Mouse (Mus musculus) T-cell, adult 2 months (primary cell): Measurements from ENCODE around the gene Stum.

Source experiments
- DNase-seq: peaks from one replicate; pipeline ENCODE4 v3.0.0; 2022; ENCODE audit warnings: low spot score

The Stum gene

DNA sequence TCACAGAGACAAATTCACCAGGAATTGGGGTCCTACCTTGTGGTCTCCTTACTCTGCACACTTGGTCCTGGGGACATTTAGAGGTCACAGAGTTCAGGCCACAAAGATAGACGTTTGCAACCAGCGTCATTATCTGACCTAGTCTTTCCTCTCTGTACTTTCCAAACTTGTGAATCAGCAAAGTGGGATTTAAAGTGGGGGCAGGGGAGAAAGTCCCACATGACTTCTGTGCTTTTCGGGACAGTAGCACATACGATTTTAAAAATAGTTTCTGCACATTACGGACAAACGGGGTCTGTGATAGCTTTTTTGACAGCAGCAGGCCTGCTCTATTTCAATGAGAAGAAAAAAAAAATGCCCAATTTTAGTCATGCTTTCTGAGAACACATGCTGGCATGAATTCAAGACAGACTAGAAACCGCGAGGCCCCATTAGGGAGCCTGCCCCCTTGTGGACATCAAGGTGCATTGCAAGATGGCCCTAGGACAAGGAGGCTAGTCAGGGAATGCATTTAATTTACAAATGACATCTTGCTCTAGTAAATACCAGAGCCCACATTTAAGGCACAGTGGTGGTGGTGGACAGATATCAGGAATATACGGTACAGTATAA is 55.1 kb downstream of the Stum start:
- DNase-seq, result peak; percentile 73

DNA sequence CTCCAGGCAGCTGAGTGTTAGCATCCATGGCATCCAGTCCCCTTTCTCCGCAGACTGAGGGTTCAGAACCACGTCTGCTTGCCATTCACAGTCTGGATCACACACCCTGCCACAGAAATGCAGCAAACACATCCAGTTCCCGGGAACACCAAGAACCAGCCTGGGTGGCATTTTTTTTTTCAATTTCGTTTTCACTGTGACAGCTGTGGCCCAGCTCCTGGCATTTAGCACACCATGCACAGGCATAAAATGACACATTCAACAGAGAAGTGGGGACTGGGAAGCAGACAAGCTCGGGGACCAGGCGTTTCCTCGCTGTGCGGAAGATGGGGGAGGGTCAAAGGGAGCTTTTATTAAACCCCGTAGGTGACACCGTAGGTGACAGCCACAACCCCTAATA is 55.6 kb downstream of the Stum start:
- no peak for DNase-seq

DNA sequence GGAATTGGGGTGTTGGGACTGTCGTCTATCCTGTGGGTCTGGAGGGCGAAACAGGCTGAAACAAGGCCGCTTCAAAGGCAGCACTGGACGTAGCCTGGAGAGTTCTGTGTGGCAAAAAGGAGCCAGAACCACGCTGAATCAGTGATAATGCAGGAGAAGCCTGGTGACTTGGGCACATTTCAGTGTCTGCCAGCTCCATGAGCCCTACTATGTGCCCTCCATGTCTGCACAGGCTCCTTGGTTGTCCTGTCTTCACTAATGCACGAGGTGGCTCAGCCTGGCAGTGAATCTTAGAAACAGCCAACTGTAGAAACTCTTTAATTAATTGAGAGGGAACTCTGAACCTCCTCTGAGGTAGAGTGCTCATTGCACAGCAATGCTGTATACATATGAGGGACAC is 56.9 kb downstream of the Stum start:
- DNase-seq, result no peak

DNA sequence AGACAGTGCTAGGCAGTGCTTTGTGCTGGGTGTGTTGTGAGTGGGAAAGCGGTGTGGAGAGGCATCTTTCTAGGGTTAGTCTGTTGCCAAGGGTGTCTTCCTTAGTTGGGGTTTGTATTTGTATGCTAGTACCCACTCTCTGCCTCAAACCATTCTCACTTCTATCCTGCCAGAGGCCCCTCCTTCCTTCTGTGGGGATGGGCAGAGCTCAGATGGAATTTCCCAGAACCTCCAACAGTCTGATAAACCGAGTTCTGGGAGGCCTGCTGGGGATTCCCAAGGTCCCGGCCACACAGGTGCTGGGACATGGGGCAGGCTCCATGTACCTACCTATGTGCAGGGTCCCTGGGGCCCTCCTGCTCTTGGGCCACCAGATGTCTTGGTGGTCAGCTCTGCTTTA is 59.4 kb downstream of the Stum start:
- DNase-seq, result no peak

DNA sequence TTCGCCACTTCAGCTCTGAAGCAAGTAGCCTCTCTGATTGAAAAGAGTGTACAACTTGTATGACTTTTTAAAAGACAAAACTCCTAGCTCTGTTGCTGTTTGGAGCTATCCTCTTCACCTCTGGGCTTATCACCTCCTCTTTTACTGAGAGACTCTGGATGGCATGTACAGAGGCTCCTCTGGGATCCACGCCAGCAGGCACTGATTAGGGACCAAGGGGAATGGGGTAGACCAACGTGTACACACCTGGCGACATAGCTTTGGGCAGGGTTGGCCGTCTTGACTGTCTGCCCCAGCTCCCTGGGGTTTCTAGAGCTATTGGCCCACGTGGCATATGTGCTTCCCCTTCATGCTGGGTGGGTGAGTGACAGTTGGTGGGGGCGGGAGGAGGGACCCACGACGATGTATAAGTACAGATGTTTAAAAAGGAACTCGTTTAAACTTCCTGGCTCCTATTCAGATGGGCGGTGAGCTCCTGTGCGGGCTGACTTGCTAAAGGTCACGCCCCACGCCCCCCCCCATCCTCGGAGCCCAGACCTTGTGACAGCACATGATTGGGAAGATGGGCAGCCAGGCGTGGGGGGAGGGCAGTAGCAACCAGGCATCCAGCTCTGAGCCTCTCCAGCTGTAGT is 60.2 kb downstream of the Stum start:
- DNase-seq, result no peak

DNA sequence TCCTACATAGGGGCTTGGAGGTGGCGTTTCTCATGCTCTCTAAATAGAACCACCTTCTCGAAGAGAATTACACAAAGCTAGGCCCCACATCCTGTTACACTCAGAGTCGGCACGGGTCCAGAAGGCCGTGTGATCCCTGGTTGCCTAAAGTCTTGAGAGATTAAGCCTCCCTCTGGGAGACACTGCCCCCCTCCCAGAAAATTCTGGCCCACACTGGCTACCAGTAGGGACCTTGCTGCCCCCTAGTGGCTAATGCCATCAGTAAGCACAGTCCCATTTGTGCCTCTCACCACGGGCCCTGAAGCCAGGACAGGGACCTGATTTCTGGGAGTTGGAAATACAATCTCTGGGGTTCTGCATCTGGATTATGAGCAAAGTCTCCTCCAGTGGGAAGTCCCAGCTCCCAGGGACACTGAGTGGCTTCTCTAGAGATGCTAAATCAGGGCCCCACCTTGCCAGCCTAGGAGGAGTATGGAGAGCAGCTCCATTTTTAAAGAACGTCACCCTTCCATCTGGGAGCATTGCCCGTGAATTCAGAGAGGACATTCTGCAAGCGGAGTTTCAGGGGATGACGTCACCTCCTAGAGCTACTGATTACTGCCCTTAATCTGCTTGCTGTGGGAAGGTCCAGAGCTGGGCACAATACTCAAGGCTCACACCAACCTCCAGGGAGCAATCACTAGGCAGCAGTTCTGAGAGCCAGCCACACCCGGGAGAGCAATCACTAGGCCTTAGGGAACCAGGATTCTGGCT is 61.1 kb downstream of the Stum start:
- peak; percentile 56 for DNase-seq

DNA sequence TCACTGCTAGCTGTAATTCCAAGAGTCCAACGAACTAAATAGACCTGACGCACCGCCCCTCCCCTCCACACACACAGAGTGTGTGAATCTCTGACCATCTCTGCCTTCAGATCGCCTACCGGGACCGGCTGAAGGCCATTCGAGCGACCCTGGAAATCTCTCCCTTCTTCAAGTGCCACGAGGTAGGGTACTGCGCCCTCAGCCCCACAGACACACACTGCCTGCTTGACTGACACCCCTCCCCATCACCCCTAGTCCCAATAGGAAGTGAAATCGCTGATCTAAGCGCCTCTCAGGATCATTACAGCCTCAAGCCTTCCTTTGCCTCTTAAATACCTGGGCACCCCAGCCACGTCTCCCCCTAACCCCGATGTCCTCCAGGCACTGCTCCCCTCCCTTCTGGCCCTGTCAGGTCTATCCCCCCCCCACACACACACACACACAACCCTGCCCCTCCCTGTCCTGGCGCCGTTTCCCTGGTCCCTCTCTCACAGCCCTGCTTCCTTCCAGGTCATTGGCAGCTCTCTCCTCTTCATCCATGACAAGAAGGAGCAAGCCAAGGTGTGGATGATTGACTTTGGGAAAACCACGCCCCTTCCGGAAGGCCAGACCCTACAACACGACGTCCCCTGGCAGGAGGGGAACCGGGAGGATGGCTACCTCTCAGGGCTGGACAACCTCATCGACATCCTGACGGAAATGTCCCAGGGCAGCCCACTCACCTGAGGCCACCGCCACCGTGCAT is 62.0 kb downstream of the Stum start:
- no peak for DNase-seq

DNA sequence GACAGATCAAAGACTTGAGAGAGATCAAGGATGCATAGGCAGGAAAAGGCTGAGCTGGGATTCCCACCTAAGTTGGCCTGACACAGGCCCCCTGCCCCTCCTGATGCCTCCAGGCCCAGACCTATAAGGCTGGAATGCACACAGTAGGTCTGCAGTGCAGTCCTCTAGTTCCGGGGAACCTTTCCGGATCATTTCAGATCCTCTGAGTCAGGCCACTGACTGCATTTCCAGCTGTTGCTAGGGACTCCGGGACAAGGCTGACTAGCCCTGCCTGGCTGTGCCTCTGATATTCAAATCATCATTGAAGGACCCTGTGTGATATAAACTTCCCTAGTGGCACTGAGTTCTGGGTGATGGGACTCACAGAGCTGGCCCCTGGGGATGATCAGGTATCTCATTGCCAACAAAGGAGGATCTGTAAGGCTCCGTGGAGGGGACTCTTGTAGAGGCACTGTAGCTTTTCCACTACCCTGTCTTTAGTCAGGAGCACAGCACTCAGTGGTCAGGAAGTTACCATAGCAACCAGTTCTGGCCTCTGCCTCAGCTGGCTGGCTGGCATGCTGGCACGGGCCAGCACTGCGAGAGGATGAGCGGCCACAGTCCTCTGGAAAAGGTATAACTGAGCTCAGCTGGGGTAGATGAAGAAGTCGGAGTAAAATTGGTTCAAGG is 62.7 kb downstream of the Stum start:
- no peak for DNase-seq

DNA sequence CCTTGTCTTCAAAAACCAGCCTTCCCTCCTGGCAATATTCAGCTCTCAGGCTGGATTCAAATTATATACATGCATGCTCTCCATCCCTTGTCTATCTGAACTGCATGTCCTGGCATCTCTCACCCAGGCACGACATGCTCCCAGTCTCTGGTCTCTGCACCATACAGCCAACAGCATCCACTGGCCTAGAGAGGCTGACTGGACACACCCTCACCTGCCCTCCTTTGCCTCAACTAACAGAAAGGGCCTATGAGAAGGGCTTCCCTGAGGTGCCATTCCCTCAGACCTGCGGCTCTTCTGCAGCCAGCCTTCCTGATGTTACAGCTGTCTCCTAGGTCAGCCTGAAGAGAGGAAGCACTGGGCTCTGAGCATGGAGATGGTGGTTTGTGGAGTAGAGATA is 64.2 kb downstream of the Stum start:
- DNase-seq, result no peak

DNA sequence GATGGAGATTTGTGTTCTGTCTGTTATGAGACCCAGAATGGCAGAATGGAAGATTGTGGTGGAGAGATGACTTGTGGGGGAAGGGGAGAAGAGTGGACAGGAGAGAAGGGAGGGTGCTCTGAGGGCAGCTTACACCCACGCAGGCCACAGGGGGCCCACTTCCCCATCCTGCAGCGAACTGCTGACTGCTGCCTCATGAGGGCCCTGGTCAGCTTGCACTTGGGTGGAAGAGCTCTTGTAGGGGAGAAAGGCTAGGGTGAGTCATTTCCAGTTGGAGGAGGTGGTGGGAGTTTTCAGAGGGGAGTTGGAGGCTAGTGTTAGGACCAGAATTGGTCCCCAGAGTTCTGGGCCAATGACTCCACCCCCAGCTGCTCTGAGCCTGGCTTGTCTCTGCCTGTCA is 66.2 kb downstream of the Stum start:
- no peak for DNase-seq

DNA sequence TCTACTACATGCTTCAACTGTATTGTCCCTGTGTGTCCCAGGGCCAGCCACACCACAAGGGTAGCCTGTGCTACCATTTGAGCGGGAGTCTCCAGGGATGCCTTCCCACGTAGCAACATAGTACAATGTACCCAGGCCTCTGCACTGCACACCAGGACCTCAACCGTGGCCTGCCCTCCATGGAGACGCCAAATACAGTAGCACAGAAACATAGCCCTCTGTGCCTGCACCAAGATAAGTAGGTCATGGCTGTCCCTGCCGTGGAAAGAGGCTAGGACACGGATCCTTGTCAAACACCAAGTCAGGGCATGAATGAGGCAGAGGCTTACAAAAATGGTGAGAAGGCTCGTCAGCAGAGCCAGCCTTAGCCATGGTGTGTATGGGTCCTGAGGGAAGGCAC is 67.5 kb downstream of the Stum start:
- no peak for DNase-seq

DNA sequence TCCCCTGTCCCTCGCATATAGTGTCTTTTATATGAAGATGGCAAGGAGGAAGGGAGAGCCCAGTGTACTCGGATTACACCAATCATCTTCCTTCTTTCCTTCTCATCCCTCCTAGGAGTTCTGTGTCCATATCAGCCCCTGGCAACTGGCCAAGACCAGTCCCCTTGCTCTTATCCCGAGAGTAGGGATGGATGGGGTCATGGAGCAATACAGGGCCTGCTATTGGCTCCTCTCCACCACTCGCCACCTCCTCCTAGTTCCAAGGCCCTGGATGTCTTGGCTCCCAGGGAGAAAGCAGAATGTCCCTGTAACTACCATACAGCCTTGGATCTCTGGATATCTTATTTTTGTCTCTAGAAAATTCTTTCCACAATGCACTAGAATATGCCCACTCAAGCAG is 68.2 kb downstream of the Stum start:
- no peak for DNase-seq

DNA sequence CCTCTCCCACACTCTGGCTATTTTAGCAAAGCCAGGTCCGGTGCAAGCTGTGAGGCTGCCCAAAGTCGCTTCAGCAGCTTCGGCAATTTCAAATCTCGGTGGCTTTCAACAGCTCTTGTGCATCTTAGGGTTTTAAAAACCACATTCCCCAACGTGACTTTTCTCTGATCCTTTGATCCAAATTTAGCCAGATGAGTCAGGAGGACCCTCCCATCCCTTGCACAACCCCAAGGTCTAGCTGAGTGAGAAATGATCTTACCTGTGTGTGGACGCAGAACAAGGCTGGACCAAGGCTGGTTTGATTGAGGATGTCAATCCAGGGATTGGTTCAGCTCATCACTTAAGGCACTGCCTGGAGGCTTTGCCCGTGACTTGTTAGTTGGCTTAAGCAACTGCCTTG is 73.0 kb downstream of the Stum start:
- DNase-seq, result no peak

DNA sequence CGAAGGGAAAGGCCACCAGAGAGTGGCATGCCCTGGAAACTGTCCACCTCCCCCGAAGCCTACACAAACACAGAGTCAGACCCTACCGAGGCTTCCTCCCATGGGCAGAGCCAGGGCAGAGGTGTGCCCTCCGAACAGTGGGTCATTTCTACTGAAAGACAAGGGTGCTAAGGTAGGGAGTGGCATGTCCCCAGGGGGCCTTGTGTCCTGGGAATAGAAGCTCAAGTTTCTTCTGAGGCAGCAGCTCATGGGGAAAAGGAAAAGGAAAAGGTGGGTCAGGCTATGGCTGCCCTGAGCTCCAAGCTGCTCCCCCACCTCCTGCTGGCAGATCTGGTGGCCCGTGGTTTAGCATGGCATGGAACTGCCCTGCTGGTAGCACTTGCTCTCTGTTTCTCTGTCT is 73.5 kb downstream of the Stum start:
- DNase-seq, result no peak

DNA sequence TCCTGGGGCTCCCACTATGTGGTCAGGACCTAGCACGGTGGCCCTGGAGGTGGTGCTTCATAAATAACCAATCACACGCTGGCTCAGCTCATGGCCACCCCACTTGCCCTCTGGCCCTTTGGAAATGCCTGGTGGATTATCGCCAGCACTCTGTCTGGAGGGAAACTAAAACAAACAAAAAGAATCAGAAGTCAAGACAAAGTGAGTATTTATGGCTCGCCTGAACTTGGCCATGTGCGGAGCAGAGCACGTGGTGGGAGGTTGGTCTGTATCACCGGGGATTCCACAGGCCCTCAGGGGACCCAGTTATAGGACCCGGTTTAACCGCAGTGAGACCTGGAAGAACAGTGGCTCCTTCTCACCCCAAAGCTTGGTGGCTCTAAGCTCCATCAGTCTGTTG is 74.5 kb downstream of the Stum start:
- no peak for DNase-seq

DNA sequence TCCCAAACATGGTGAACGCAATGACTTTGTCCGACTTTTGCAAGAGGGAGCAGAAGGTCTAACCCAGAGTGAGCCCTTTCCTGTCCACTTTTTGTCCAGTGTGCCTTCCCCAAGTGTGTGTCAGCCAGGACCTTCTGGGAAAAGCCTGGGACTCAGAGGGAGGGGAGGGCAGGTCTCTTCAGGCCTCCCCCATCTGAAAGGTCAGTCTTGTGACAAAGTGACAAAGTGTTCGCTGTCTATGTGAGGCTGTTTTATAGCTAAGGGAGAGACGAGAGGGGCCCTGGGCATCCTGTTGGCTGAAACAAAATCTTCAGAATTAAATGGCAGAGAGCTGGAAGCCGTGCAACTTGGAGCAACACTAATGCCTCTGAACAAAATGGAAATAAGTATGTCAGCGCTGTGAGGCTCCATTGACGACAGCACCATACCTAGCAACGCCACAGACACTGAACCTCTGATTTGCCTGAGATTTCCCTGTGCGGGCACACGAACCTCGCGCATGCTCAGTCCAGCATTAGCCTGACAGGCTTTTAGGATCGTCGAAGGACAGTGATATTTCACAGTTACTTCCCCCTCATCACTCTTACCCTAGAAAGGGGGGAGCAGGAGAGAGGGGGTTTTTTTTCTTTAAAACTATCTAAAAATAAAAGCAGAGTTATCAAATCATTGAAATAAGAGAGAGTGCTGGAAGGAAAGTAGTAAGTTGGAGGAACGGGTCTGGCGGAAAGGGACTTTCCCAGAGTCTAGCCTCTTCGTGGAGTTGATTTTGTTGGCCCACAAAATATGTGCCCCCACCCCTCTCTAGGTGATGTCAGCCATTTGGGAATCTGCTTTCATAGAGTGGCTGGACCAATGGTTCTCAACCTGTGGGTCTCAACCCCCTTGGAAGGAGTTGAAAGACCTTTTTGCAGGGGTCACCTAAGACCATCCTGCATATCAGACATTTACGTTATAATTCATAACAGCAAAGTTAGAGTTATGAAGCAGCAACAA is 75.3 kb downstream of the Stum start:
- no peak for DNase-seq

DNA sequence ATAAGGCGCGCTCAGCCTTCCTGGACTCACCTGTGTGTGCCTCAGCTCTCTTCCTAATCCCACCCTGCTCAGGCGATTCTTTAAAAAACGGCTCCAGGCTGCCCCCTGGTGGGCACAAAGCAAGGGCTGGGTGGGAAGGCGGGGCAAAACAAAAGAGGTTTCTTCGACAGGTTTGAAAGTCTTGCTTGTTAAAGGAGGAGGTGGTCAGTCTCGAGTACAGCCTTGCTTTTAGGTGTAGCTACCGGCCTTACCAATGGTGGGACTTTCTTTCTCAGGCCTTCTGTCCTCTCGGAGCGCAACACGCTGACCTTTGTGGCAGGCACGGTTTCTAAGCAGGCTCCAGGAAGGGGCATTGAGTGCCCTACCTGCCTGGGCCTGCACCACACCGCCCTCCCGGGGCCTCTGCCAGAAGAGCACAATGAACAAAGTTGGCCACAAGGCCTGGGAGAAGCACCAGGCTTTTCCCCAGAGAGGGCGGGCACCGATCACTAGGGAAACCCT is 76.1 kb downstream of the Stum start:
- DNase-seq, result peak; percentile 64

DNA sequence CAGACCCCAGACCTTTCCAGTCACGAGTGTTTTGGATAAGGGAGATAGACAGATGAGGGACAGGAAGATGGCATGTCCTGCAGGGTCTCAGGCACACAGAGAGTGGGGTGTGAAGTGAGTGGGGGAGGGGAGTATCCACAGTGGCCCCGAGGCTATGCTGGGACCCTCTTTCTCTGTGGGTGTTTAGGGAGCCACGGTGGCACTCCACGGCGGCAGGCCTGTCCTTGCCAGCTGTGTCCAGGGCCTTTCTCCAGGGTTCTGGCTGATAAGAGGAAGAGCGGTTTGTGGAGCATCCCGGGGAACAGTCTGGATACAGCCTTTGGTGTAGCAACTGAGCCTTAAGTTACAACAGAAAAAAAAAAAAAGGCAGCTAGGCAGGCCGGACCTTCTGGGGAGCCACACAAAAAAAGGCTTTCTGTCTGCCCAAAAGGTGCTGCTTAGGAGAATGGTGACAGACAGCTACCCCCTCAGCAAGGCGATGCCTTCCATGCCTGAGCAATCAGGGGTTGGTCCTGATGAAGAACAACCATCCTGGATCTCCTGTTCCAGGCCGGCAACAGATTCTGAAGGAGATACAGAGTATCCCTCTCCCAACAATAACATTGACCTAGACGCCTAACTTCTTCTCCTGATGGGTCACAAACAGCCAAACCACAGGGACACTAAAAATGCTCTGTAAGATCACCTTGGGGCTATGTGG is 76.8 kb downstream of the Stum start:
- DNase-seq, result no peak

DNA sequence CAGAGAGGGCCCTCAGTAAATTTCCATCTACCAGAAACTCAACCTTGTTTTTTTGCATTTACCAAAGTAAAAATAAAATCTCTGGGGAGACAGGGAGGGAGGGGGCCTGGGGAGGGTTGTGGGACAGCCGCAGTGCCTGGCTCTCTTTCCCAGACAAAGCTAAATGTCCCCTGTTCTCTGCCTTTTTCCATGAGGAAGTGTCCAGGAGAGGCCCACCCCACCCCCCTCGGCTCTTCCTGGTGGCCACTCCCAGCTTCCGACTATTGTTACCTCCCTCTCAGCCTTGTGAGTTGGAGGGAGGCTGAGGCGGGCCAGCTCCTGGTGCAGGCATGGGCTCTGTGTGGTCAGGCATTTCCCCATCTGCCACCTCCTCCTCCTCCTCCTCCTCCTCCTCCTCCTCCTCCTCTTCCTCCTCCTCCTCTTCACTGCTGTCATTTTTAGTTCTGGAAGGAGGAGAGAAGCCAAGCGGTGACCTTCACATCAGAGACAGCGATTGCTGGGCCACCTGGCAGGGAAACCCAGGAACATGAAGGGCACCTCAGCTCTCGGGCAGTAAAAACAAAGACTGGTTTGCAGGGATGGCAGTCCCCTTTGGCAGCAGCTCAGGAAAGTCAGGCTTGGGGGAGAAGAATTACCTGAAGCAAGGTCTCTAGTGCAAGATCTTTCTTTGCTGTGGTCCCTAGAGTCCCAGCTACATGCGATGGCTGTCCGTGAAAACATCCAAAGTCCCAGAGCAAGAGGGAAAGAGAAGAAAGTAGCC is 77.5 kb downstream of the Stum start:
- DNase-seq, result no peak

DNA sequence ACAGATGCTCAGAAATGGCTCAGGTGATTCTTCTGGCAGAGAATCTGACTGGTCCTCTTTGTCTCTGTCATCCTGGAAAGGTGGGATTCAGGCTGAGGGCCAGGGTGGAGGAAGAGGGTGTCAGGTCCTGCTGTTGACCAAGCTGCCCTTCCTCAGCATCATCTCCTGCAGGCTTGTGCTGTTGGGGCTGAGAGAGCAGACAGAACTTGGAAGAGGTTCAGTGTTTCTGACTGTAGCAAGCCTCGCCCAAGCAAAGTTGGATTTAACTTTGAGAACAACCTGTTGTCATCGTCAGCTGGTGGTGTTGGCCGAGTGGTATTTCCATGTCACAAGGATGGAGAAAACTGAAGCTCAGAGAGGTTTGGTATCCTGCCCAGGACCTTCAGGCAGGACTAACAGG is 78.6 kb downstream of the Stum start:
- DNase-seq, result no peak
